Mouse (Mus musculus) lung, postnatal 14 days (tissue): ENCODE results near the gene Pdzd7.

Source experiments
- DNase-seq: peaks from one replicate; pipeline ENCODE4 v3.0.0; 2021

Gene Pdzd7

DNA sequence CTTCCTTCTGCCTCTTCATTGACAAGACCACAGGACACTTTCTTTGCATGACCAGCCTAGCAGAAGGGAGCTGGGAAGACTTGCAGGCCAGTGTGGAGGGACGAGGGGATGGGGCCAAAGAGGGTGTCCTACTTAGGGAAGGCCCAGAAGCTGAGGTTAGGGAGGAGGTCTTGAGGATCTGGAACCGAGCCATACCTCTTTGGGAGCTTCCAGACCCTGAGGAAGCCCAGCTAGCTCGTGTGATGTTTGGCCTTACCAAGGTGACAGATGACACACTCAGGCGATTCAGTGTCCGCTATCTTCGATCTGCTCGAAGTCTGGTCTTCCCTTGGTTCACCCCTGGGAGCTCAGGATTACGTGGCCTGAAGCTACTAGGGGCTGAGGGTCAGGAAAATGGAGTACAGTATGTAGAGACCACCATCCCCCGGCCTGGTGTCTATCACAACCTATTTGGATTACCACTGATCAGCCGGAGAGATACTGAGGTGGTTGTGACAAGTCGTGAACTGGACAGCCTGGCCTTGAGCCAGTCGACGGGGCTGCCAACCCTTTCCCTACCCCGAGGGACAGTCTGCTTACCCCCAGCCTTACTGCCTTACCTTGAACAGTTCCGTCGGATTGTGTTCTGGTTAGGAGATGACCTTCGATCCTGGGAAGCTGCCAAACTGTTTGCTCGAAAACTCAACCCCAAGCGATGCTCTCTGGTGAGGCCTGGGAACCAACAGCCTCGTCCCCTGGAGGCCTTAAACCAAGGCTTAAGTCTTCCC, 37.9 kb downstream of the Pdzd7 start:
- no peak for DNase-seq

DNA sequence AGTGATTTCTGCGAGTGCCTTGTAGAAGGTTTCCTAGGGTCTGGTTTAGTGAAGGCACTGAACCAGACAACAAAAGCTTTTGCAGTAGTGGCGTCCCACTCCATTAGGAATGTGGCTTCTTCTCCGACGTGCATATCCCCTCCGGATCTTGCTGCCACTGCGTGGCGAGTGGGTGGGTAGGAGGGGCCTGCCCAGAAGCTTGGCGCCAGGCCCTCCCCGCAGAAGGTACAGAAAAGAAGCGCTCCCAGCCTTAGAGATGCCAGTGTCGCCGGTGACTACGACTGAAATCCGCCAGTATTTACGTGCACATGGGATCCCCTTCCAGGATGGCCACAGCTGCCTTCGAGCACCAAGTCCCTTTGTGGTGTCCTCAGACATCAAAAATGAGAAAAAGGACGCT, 38.5 kb downstream of the Pdzd7 start:
- no peak for DNase-seq

GRCm38 (mm10) chr19:45005957-45006712, 39.4 kb downstream of the Pdzd7 start, which contains the start of gene Mrpl43:
Mrpl43 (minus strand) TSS chr19:45006442.
- peak; percentile 98 for DNase-seq

- DNase-seq = peak; percentile 62
Observed at GRCm38 (mm10) chr19:45005444-45005843, 40.1 kb downstream of the Pdzd7 start, which contains the start of gene Twnk. Twnk (plus strand) TSS chr19:45005663.

DNA sequence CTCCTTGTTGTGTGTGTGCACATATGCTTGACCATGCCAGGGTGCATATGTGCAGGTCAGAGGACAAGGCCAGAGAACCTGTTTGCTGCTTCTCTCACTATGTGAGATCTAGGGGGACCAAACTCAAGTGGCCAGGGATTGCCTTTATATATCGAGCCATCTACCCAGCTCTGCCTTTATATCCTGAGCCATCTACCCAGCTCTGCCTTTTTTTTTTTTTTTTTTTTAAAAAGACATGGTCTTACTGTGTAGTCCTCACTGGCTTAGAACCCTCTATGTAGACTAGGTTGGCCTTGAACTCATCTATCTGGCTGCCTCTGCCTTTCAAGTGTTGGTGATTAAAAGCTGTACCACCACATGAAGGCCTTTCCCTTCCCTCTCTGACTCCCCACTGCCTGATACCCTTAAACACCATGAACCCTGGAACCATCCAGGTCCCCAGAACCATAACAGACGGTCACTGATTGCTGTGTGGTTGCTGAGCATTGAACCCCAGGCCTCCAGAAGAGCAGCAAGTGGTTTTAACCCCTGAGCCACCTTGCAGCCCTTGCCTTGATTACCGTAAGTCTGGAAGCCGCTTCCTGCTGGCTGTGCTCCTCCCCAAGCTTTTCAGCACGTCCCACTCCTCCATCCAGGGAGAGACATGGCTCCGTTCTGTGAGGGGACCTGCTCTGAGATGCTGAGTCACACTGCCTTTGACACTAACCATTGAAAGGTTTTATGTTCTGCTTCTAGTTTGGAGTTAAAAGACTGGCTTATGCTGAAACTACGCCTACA, 41.6 kb downstream of the Pdzd7 start:
- no peak for DNase-seq

DNA sequence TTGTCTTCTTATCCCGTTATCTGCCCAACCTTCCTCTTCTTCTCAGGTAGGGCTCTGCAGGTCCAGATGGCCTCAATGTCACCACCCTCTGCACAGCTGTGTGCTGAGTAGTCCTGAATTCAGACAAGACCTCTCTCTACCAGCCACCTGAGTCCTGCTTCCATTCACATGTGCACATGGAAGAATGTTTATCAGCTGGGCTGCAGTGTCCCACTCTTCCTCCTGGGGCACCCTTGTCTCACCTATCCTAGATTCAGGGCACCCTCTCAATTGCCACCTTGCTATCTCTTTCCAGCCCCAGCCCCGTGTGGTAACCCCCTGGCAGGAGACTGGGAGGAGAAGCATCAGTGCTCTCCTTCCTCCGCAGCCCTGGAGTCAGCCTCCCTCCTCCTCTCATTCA, 43.2 kb downstream of the Pdzd7 start:
- DNase-seq = no peak

GRCm38 (mm10) chr19:44999647-45000046, 45.9 kb downstream of the Pdzd7 start:
- DNase-seq = no peak

- DNase-seq = no peak
Observed at GRCm38 (mm10) chr19:44997786-44998185, 47.7 kb downstream of the Pdzd7 start.

GRCm38 (mm10) chr19:44992712-44993111, 52.8 kb downstream of the Pdzd7 start:
- DNase-seq = no peak

DNA sequence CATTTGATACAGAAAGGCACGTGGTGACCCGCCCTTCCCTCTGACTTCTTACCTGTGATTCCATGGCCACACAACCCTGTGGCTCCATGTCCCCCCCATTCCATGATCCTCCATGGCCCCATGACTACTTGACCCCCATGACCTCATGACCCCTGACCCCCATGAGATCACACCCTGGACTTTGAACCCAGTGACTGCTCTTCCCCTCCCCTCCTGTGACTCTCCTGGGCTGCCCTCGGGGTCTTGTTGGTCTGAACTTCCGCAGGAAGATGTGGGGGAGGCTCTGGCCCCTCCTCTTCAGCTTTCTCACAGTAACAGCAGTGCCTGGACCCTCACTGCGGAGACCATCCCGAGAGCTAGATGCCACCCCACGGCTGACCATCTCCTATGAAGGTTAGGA, 53.3 kb downstream of the Pdzd7 start:
- no peak for DNase-seq

DNA sequence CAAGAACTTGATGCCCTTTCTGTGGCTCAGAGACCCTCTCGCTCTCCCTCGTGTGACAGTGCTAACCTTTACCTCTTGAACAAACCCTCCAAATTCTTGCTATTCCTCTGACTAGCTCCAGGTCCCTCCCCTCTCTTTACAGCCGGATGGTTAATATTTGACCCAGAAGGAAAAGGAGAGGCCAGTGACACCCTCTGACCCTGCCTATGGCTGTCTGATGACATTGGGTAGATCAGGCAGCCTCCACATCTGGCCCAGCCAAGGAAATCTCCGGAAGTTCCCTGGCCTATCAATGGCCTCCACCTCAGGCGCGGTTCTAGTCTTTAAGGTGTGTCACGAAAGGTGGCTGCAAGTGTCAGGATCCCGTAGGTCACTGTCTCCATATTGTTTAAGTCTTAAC, 54.5 kb downstream of the Pdzd7 start:
- DNase-seq = no peak

- no peak for DNase-seq
Observed at GRCm38 (mm10) chr19:44989567-44990495, 55.7 kb downstream of the Pdzd7 start.

GRCm38 (mm10) chr19:44988831-44989566, 56.5 kb downstream of the Pdzd7 start, which contains the start of gene Sema4g:
Sema4g (plus strand) TSS chr19:44989101.
- DNase-seq = no peak

DNA sequence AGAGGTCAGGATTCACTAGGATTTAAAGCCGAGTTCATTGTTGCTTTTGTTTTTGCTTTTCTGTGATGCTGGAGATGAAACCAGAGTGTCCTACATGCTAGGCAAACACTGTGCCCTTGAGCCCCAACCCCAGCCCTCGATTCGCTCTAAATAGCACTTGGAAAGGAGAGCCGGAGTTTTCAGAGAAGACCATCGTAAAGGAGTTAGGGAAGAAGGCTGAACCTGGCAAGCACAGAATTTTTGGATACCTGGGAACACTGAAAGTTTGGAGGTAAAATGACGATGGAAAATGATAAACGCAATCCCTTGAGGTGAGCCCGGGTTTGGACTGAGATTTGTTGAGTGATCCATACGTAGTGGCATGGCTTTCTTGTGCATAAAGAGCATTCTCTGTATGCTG, 57.2 kb downstream of the Pdzd7 start:
- DNase-seq = no peak

GRCm38 (mm10) chr19:44987851-44988250, 57.7 kb downstream of the Pdzd7 start:
- DNase-seq = no peak

- DNase-seq = no peak
Observed at GRCm38 (mm10) chr19:44987004-44987403, 58.5 kb downstream of the Pdzd7 start.

GRCm38 (mm10) chr19:44985159-44985988, 60.1 kb downstream of the Pdzd7 start:
- no peak for DNase-seq

DNA sequence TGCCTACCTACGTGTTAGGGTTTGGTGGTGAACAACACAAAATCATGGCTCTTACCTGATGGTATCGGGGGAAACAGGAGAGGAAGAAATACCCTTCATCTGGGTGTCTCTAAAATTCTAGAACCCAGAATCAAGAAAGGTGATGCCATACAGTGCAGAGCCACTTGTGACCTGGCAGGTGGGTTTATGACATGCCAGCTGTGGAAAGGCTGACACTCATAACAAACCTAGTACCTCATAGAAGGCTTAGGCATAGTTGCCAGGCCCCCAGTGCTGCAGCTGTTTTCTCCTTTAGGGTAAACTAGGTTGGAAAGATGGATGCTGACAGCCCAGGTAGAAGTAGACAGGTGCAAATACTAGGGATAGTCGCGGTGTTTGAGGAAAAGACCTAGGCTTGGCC, 61.1 kb downstream of the Pdzd7 start:
- DNase-seq = no peak

GRCm38 (mm10) chr19:44983366-44983765, 62.2 kb downstream of the Pdzd7 start:
- DNase-seq = no peak

GRCm38 (mm10) chr19:44982477-44983115, 62.9 kb downstream of the Pdzd7 start:
- no peak for DNase-seq
